Mouse (Mus musculus) liver, embryonic 14.5 days (tissue): ENCODE measurements around the gene Rxfp4. TPM values are rescaled to one million over a fixed set of nuclear protein-coding genes. Genes with fewer than 3 reads are reported as not detected.
A peak's percentile ranks its signal among the peaks of the same experiment; 100 is the strongest.

Experiments
- ATAC-seq: fragments of 200-750 bp; cut with Nextera tagmentation; 2 replicates; pipeline ENCODE4 v1.8.0; 2017; ENCODE audit warnings: moderate number of reproducible peaks, mild to moderate bottlenecking, moderate library complexity; ENCODE audit not compliant: insufficient read depth
- DNase-seq, 3 experiments: peaks; one replicate each; pipeline ENCODE4 v3.0.0-alpha.2; 2012 to 2013; ENCODE audit warnings: low read depth in 3 of 3, low spot score in 3 of 3
- H3K27ac ChIP-seq: fragments of 300-500 bp; sonication (generic); 2 replicates; pipeline ENCODE4 v1.5.1; 2014; ENCODE audit warnings: moderate library complexity, mild to moderate bottlenecking, control low read depth, inconsistent platforms
- H3K27me3 ChIP-seq: fragments of 300-500 bp; sonication (generic); 2 replicates; pipeline ENCODE4 v1.6.1; 2014; ENCODE audit warnings: mild to moderate bottlenecking, low read length, moderate library complexity; ENCODE audit not compliant: control insufficient read depth, insufficient read depth
- H3K36me3 ChIP-seq: fragments of 300-500 bp; sonication (generic); replicated peaks from 2 replicates; pipeline ENCODE4 v1.6.1; 2014; ENCODE audit warnings: low read depth; ENCODE audit not compliant: control insufficient read depth, insufficient read depth
- H3K4me1 ChIP-seq, 2 experiments: fragments of 200-500 bp in 1 of 2; fragments of 300-500 bp in 1 of 2; sonication (generic) in 1 of 2; replicated peaks; 2 replicates each; pipeline ENCODE4 v1.6.1; 2012 to 2014; ENCODE audit warnings: antibody characterized with exemption in 1 of 2, inconsistent platforms in 1 of 2, low read length in 1 of 2; ENCODE audit not compliant: control insufficient read depth in 2 of 2, insufficient read depth in 2 of 2
- H3K4me2 ChIP-seq: fragments of 300-500 bp; sonication (generic); 2 replicates; pipeline ENCODE4 v1.6.1; 2014; ENCODE audit warnings: low read depth, mild to moderate bottlenecking, control low read depth, moderate library complexity
- H3K4me3 ChIP-seq, 2 experiments: fragments of 200-500 bp in 1 of 2; fragments of 300-500 bp in 1 of 2; sonication (generic) in 1 of 2; 2 replicates each; pipeline ENCODE4 v1.5.1; 2012 to 2014; ENCODE audit warnings: low read depth in 2 of 2, low read length in 2 of 2, mild to moderate bottlenecking in 2 of 2, control low read depth in 1 of 2, inconsistent platforms in 1 of 2, moderate library complexity in 1 of 2; ENCODE audit not compliant: insufficient read depth in 1 of 2
- H3K9ac ChIP-seq: fragments of 300-500 bp; sonication (generic); replicated peaks from 2 replicates; pipeline ENCODE4 v1.6.1; 2014; ENCODE audit warnings: mild to moderate bottlenecking, control low read depth, moderate library complexity
- H3K9me3 ChIP-seq: fragments of 300-500 bp; sonication (generic); 2 replicates; pipeline ENCODE4 v1.6.1; 2016; ENCODE audit warnings: low read length, mixed read lengths; ENCODE audit not compliant: control insufficient read depth
- CTCF ChIP-seq: IDR thresholded peaks from 2 replicates; pipeline ENCODE4 v1.5.1; 2016; ENCODE audit warnings: antibody characterized with exemption, low read depth, control low read depth
- EP300 ChIP-seq: IDR thresholded peaks from 2 replicates; pipeline ENCODE4 v1.6.1; 2016; ENCODE audit warnings: antibody characterized with exemption, low read depth
- WGBS: fragments of 180-500 bp; shearing (Covaris S2); extraction: QIAGEN DNeasy Blood & Tissue Kit; methylation state at CpG from one replicate; pipeline ENCODE4 v1.1.7; 2014; ENCODE audit not compliant: insufficient replicate concordance; 5-methylcytosine and 5-hydroxymethylcytosine counted together
- polyA plus RNA-seq, 2 experiments: library from polyadenylated mRNA; depleted of rRNA in 1 of 2; stranded (reverse) in 1 of 2; unstranded in 1 of 2; fragments of >200 nt; fragmentation: Nextera tagmentation in 1 of 2; extraction: Ambion mirVana in 1 of 2; gene quantifications; 2 replicates each; pipeline versions ENCODE4 v1.2.1 to v1.2.3; 2012 to 2014

Gene Rxfp4
- polyA plus RNA-seq, 2 experiments, result not detected

- peaks cover 17% of the 10 kb centered on the region for H3K36me3 ChIP-seq
- H3K9ac ChIP-seq, result peak within 1 kb of the TSS; percentile 81
- ATAC-seq (peak; percentile 98), DNase-seq (peak; percentile 96 to 98 (median 96))
- H3K4me2 ChIP-seq, result peak within 1 kb of the TSS; percentile 80
- H3K27me3 ChIP-seq, result no peaks in the 10 kb centered on the region
- no peak for TF ChIP-seq EP300
- TF ChIP-seq CTCF, result 0 out of 2 replicates have a peak, but pooled peaks have one; percentile 7
- under 1% methylated on average over 47 of the region's 47 CpGs for WGBS
- H3K27ac ChIP-seq, result peak within 1 kb of the TSS; percentile 76
- peak within 1 kb of the TSS; percentile 79 to 95 for H3K4me3 ChIP-seq
- H3K4me1 ChIP-seq, result peaks cover 5 to 15% of the 10 kb centered on the region in 2 experiments; a peak in 3 of 4 replicates
- H3K9me3 ChIP-seq, result no peaks in the 10 kb centered on the region
Measured at GRCm38 (mm10) chr3:88684980-88685941, 32.3 kb upstream of the Rxfp4 start, which contains the start of gene Khdc4. TSS of gene Khdc4 (plus strand) at chr3:88685803.

- no peaks in the 10 kb centered on the region for H3K27me3 ChIP-seq
- ATAC-seq (no peak), DNase-seq (no peak)
- H3K4me3 ChIP-seq, result peak overlapping the region in 1 of 2 experiments; percentile 79; a peak in 2 of 4 replicates
- H3K4me1 ChIP-seq, result peaks cover 5 to 15% of the 10 kb centered on the region in 2 experiments; a peak in 3 of 4 replicates
- no peak for TF ChIP-seq EP300
- no peak for TF ChIP-seq CTCF
- 52% methylated on average over 6 of the region's 8 CpGs for WGBS
- H3K27ac ChIP-seq, result peak overlapping the region; percentile 76
- H3K36me3 ChIP-seq, result peaks cover 8% of the 10 kb centered on the region
- H3K4me2 ChIP-seq, result peak overlapping the region; percentile 80
- H3K9me3 ChIP-seq, result no peaks in the 10 kb centered on the region
- 0 out of 2 replicates have a peak overlapping the region, but pooled peaks have one; percentile 73 for H3K9ac ChIP-seq
Measured at GRCm38 (mm10) chr3:88684236-88684979, 31.5 kb upstream of the Rxfp4 start.

DNA sequence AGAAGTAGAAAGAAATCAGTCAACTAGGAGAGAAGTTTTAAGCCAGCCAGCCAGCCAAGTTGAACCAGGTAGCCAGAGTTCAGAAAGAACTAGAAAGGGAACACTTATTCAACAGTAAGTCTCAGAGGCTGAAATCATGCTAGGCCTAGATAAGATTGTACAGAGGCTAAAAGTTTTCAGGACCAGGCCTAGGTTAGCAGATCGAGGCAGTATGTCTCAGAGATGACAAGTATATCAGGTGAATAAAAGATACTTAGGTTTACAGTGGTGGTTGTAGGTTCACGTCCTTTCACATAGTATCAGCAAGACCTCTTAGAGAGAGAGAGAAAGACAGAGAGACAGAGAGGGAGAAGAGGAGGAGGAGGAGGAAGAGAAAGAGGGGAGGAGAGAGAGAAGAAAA is 30.9 kb upstream of the Rxfp4 start:
- 58% methylated on average over 2 of the region's 2 CpGs for WGBS
- DNase-seq (no peak), ATAC-seq (no peak)
- Histone ChIP-seq H3K27me3 (no peaks in the 10 kb centered on the region), H3K4me2 (no peak overlapping the region), H3K9ac (no peak overlapping the region), H3K36me3 (peaks cover 4% of the 10 kb centered on the region), H3K27ac (no peak overlapping the region), H3K9me3 (no peaks in the 10 kb centered on the region), H3K4me3 (no peak overlapping the region), H3K4me1 (peaks cover 5 to 15% of the 10 kb centered on the region in 2 experiments; a peak in 3 of 4 replicates)
- TF ChIP-seq EP300 (no peak), CTCF (no peak)

DNA sequence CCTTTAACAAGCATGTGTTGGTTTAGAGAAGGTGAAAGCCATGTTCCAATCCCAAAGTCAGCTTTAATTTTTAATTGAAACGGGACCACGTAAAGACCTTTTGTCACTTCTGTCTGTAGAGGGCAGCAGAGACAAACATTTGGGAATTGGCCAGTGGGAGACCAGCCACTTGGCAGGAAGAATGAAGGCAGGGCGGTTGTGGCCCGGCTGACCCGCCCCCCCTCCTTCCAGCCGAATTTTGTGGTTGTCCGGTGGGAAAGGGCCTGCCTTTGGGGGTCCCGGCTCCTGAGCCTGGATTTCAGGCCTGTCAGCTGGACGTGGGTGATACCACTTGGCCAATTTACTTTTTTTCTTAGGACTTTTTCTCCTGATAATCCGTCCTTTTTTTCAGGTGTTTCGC is 24.5 kb upstream of the Rxfp4 start:
- Histone ChIP-seq H3K4me2 (peak overlapping the region; percentile 58), H3K9ac (peak overlapping the region; percentile 33), H3K27ac (no peak overlapping the region), H3K9me3 (no peaks in the 10 kb centered on the region), H3K4me3 (peak overlapping the region in 1 of 2 experiments; percentile 12; a peak in 1 of 4 replicates), H3K27me3 (no peaks in the 10 kb centered on the region), H3K4me1 (no peaks in the 10 kb centered on the region), H3K36me3 (no peaks in the 10 kb centered on the region)
- TF ChIP-seq CTCF (peak; percentile 83), EP300 (no peak)
- ATAC-seq, result peak; percentile 37; the same call in 1 of the 2 replicates
- peak; percentile 64 to 80 (median 66) for DNase-seq
- WGBS, result 10% methylated on average over 11 of the region's 11 CpGs
